Mouse (Mus musculus): ENCODE results near the gene Crocc. TPM values are rescaled to one million over a fixed set of nuclear protein-coding genes. Genes with fewer than 3 reads are reported as not detected.

Gene Crocc
- polyA plus RNA-seq, 1 experiment from 2014 or later, result 1.6 TPM

DNA sequence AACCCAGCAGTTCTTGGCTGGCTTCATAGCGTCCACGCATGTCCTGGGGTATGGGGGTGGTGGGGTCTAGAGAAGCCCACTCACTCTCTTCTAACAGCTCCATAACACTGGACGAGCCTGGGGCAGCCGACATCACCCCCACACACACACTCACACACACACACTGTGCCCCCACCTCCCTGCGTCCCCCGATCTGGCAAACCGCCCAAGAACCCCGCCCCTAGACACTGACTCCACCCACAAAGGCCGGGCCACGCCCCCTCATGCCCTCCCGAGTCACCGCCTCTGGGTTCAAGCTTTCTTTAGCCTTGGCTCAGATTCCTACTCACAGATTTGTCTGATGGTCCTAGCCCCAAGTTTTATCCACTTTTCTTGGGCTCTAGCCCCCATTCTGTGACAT lies 19.2 kb downstream of the Crocc start:
- Histone ChIP-seq H3K4me1 (replicated peaks; ENCODE audit: control insufficient read depth, insufficient read depth) (no peaks in the 10 kb centered on the region), H3K27me3 (ENCODE audit: control insufficient read depth, insufficient read depth, low read length) (no peaks in the 10 kb centered on the region), H3K9me3 (ENCODE audit: control insufficient read depth, low read length) (no peaks in the 10 kb centered on the region), H3K27ac (replicated peaks) (no peak overlapping the region), H3K4me3 (ENCODE audit: low read depth, low read length) (no peak overlapping the region), H3K9ac (ENCODE audit: low read length) (no peak overlapping the region), H3K4me2 (replicated peaks; ENCODE audit: low read depth) (no peak overlapping the region), H3K36me3 (ENCODE audit: control insufficient read depth, insufficient read depth, low read length) (peaks cover 3% of the 10 kb centered on the region; the same call in 1 of the 2 replicates)
- no peak for DNase-seq (ENCODE audit: low spot score)
- TF ChIP-seq CTCF (IDR thresholded peaks at IDR 0.05; ENCODE audit: low read depth) (no peak), EP300 (optimal IDR thresholded peaks at IDR 0.05) (no peak)
- WGBS, result 48% methylated on average over 12 of the region's 12 CpGs
- no peak for ATAC-seq (ENCODE audit: low FRiP score, low TSS enrichment)

DNA sequence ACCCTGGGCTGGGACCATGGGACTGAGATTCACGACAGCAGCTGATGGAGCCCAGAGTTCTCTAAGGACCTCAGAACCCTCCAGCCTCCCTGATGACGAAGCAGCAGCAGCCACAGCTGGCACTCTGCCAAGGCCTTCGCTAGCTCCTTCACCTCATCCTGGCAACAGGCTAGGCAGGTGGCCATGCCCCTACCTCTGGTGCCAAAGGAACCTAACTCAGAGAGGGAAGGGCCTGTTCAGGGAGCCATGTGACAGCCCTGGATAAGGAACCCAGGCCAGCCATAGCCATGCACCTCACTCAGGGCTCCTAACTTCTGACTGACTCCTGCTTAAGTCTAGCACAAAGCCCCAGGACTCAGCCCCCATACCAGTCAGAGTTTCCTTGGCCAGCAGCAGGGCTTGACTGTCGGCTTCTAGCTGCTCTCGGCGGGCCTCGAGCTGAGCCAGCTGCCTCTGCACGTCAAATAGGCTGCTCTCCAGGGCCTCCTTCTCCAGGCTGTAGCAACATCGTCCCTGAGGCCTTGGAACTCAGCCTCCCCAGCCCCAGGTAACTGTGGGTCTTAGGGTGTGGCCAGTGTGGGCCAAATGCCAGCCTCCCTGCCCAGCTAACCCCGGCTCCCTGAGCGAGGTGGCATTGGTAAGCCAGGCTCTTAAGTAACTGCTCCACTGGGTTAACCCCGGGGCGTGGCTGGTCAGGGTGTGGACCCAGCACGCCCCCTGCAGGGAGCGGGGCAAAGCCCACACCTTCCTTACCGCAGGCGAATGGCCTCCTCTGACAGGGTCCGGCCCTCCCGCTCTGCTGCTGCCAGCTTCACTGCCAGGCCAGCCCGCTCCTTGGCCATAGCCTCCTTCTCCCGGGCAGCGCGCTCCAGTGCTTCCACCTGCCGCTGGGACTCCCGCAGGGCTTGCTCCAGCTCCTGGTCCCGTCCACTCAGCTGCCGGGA lies 26.5 kb downstream of the Crocc start:
- no peaks in the 10 kb centered on the region for H3K27me3 ChIP-seq (ENCODE audit: control insufficient read depth, insufficient read depth, low read length)
- no peak overlapping the region for H3K4me2 ChIP-seq (replicated peaks; ENCODE audit: low read depth)
- H3K4me1 ChIP-seq (replicated peaks; ENCODE audit: control insufficient read depth, insufficient read depth), result no peaks in the 10 kb centered on the region; the same call in 1 of the 2 replicates
- TF ChIP-seq CTCF (IDR thresholded peaks at IDR 0.05; ENCODE audit: low read depth), result peak; percentile 63
- TF ChIP-seq EP300 (optimal IDR thresholded peaks at IDR 0.05), result no peak
- peak; percentile 84 for DNase-seq (ENCODE audit: low spot score)
- peak; percentile 71 for ATAC-seq (ENCODE audit: low FRiP score, low TSS enrichment)
- WGBS, result 59% methylated on average over 27 of the region's 27 CpGs
- no peaks in the 10 kb centered on the region for H3K9me3 ChIP-seq (ENCODE audit: control insufficient read depth, low read length)
- H3K27ac ChIP-seq (replicated peaks), result peak overlapping the region; percentile 61; the same call in 1 of the 2 replicates
- H3K36me3 ChIP-seq (ENCODE audit: control insufficient read depth, insufficient read depth, low read length), result peaks cover 3% of the 10 kb centered on the region; the same call in 1 of the 2 replicates
- no peak overlapping the region for H3K4me3 ChIP-seq (ENCODE audit: low read depth, low read length)
- H3K9ac ChIP-seq (ENCODE audit: low read length), result peak overlapping the region; percentile 18; the same call in 1 of the 2 replicates

GRCm38 (mm10) chr4:141031733-141032132 lies 28.6 kb downstream of the Crocc start:
- WGBS, result 11% methylated on average over 6 of the region's 6 CpGs
- no peaks in the 10 kb centered on the region for H3K9me3 ChIP-seq (ENCODE audit: control insufficient read depth, low read length)
- no peak for TF ChIP-seq EP300 (optimal IDR thresholded peaks at IDR 0.05)
- TF ChIP-seq CTCF (IDR thresholded peaks at IDR 0.05; ENCODE audit: low read depth), result peak; percentile 95
- peak; percentile 76 for DNase-seq (ENCODE audit: low spot score)
- no peaks in the 10 kb centered on the region for H3K27me3 ChIP-seq (ENCODE audit: control insufficient read depth, insufficient read depth, low read length)
- no peak overlapping the region for H3K4me3 ChIP-seq (ENCODE audit: low read depth, low read length)
- H3K4me1 ChIP-seq (replicated peaks; ENCODE audit: control insufficient read depth, insufficient read depth), result no peaks in the 10 kb centered on the region; the same call in 1 of the 2 replicates
- 0 out of 2 replicates have a peak overlapping the region, but pooled peaks have one; percentile 13 for H3K9ac ChIP-seq (ENCODE audit: low read length)
- peak; percentile 29; the same call in 1 of the 2 replicates for ATAC-seq (ENCODE audit: low FRiP score, low TSS enrichment)
- peaks cover 2% of the 10 kb centered on the region; the same call in 1 of the 2 replicates for H3K36me3 ChIP-seq (ENCODE audit: control insufficient read depth, insufficient read depth, low read length)
- no peak overlapping the region for H3K4me2 ChIP-seq (replicated peaks; ENCODE audit: low read depth)
- H3K27ac ChIP-seq (replicated peaks), result no peak overlapping the region

GRCm38 (mm10) chr4:141030541-141031206 lies 29.7 kb downstream of the Crocc start:
- Histone ChIP-seq H3K36me3 (ENCODE audit: control insufficient read depth, insufficient read depth, low read length) (no peaks in the 10 kb centered on the region; the same call in 1 of the 2 replicates), H3K27ac (replicated peaks) (no peak overlapping the region), H3K9me3 (ENCODE audit: control insufficient read depth, low read length) (no peaks in the 10 kb centered on the region), H3K9ac (ENCODE audit: low read length) (no peak overlapping the region), H3K4me1 (replicated peaks; ENCODE audit: control insufficient read depth, insufficient read depth) (no peaks in the 10 kb centered on the region; the same call in 1 of the 2 replicates), H3K4me2 (replicated peaks; ENCODE audit: low read depth) (no peak overlapping the region), H3K4me3 (ENCODE audit: low read depth, low read length) (no peak overlapping the region), H3K27me3 (ENCODE audit: control insufficient read depth, insufficient read depth, low read length) (no peaks in the 10 kb centered on the region)
- no peak for TF ChIP-seq CTCF (IDR thresholded peaks at IDR 0.05; ENCODE audit: low read depth)
- no peak for TF ChIP-seq EP300 (optimal IDR thresholded peaks at IDR 0.05)
- DNase-seq (ENCODE audit: low spot score) (no peak), ATAC-seq (ENCODE audit: low FRiP score, low TSS enrichment) (no peak)
- 82% methylated on average over 18 of the region's 18 CpGs for WGBS

DNA sequence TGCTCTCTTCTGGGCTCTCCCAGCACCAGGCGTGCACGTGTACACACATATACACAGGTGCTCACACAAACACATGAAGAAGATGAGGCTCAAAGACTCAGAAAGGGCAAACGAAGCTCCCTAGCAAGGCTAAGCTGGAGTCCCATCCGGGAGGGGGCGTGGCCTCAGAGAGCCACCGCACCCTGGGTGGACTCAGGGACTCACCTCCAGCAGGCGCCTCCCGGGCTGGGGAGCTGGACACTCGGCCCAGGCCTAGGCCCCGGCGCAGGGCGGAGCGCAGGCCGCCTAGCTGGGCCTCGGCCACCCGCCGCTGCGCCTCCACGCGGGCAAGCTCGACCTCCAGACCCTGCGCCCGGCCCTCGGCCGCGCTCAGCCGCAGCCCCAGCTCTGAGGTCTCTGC lies 35.4 kb downstream of the Crocc start:
- Histone ChIP-seq H3K27ac (replicated peaks) (no peak overlapping the region), H3K4me1 (replicated peaks; ENCODE audit: control insufficient read depth, insufficient read depth) (peaks cover 5% of the 10 kb centered on the region), H3K9ac (ENCODE audit: low read length) (no peak overlapping the region), H3K4me2 (replicated peaks; ENCODE audit: low read depth) (no peak overlapping the region), H3K9me3 (ENCODE audit: control insufficient read depth, low read length) (no peaks in the 10 kb centered on the region), H3K36me3 (ENCODE audit: control insufficient read depth, insufficient read depth, low read length) (no peaks in the 10 kb centered on the region), H3K27me3 (ENCODE audit: control insufficient read depth, insufficient read depth, low read length) (no peaks in the 10 kb centered on the region), H3K4me3 (ENCODE audit: low read depth, low read length) (no peak overlapping the region)
- 76% methylated on average over 23 of the region's 27 CpGs for WGBS
- DNase-seq (ENCODE audit: low spot score) (peak; percentile 72), ATAC-seq (ENCODE audit: low FRiP score, low TSS enrichment) (peak; percentile 64)
- TF ChIP-seq CTCF (IDR thresholded peaks at IDR 0.05; ENCODE audit: low read depth) (no peak), EP300 (optimal IDR thresholded peaks at IDR 0.05) (no peak)

All from stomach, postnatal 0 days (tissue).